Mouse (Mus musculus): ENCODE measurements around the gene Dusp27. TPM values are rescaled to one million over a fixed set of nuclear protein-coding genes. Genes with fewer than 3 reads are reported as not detected.

Gene Dusp27
- 0.54 and 1.00 TPM in 2 replicates for total RNA-seq (2014; rRNA removed)
- 0.45 and 0.48 TPM in 2 replicates for polyA plus RNA-seq (2015; fragmentation: Nextera tagmentation; extraction: Ambion mirVana)

GRCm38 (mm10) chr1:166127719-166128118, at the start of gene Dusp27:
Gene Dusp27 (minus strand): TSS chr1:166127922.
- no peak within 1 kb of the TSS for H3K4me2 ChIP-seq (ENCODE audit: low read depth)
- no peak within 1 kb of the TSS for H3K9ac ChIP-seq
- H3K4me3 ChIP-seq (ENCODE audit: low read depth, low read length) = no peak within 1 kb of the TSS
- H3K27me3 ChIP-seq (ENCODE audit: insufficient read depth, low read length) = no peaks in the 10 kb centered on the region
- DNase-seq (no peak), ATAC-seq (no peak)
- WGBS = 52% methylated on average over 4 of the region's 4 CpGs
- H3K9me3 ChIP-seq (ENCODE audit: low read length) = no peaks in the 10 kb centered on the region
- no peaks in the 10 kb centered on the region for H3K4me1 ChIP-seq (ENCODE audit: insufficient read depth)
- no peak within 1 kb of the TSS for H3K27ac ChIP-seq (ENCODE audit: low read depth, low read length)
- TF ChIP-seq CTCF (IDR thresholded peaks at IDR 0.05; ENCODE audit: low read depth) = no peak
- no peaks in the 10 kb centered on the region for H3K36me3 ChIP-seq (ENCODE audit: insufficient read depth)

DNA sequence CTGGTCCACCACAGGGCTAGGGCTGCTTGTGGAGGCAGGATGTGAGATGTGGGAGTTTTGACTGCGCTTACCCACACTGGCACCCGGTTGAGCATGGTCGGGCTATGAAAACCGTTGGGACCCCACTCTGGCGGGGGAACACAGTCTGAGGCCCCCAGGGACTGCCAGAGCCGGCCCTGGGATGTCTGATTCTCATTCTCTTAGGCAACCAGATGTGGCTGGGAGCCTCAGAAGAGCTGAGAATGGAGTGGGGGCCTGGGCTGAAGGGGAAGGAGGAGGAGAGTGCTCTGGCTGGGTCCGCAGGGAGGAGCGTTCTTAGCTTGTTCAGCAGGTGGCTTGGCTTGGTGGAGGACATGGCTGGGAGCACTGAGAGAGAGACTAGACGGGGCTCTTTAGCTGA, 45.9 kb upstream of the Dusp27 start:
- 81% methylated on average over 9 of the region's 9 CpGs for WGBS
- no peaks in the 10 kb centered on the region for H3K9me3 ChIP-seq (ENCODE audit: low read length)
- ATAC-seq (no peak), DNase-seq (no peak)
- H3K27ac ChIP-seq (ENCODE audit: low read depth, low read length) = no peak overlapping the region
- H3K27me3 ChIP-seq (ENCODE audit: insufficient read depth, low read length) = no peaks in the 10 kb centered on the region
- H3K4me2 ChIP-seq (ENCODE audit: low read depth) = no peak overlapping the region
- no peaks in the 10 kb centered on the region for H3K36me3 ChIP-seq (ENCODE audit: insufficient read depth)
- no peak overlapping the region for H3K4me3 ChIP-seq (ENCODE audit: low read depth, low read length)
- no peaks in the 10 kb centered on the region for H3K4me1 ChIP-seq (ENCODE audit: insufficient read depth)
- H3K9ac ChIP-seq = no peak overlapping the region
- TF ChIP-seq CTCF (IDR thresholded peaks at IDR 0.05; ENCODE audit: low read depth) = no peak

DNA sequence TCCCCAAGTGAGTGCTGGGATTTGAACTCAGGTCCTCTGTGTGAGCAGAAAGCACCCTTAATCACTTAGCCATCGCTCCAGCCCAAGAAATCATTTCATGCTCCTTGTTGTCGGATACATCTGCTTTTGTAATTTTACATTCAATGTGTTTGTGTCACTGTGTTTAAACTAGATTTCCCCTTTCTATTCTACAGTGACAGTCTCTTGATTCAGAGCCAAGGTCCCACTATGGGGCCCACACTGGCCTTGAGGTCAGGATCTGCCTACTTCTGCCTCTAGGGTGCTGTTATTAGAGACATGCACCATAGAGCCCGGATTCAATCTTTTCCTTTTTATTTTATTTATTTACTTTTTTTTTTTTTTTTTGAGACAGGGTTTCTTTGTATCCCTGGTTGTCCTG, 45.3 kb upstream of the Dusp27 start:
- no peak for TF ChIP-seq CTCF (IDR thresholded peaks at IDR 0.05; ENCODE audit: low read depth)
- ATAC-seq = no peak
- H3K27ac ChIP-seq (ENCODE audit: low read depth, low read length) = no peak overlapping the region
- WGBS = 72% methylated on average over 3 of the region's 3 CpGs
- H3K9me3 ChIP-seq (ENCODE audit: low read length) = no peaks in the 10 kb centered on the region
- H3K9ac ChIP-seq = no peak overlapping the region
- H3K36me3 ChIP-seq (ENCODE audit: insufficient read depth) = no peaks in the 10 kb centered on the region
- no peak for DNase-seq
- no peaks in the 10 kb centered on the region for H3K27me3 ChIP-seq (ENCODE audit: insufficient read depth, low read length)
- no peak overlapping the region for H3K4me2 ChIP-seq (ENCODE audit: low read depth)
- H3K4me3 ChIP-seq (ENCODE audit: low read depth, low read length) = no peak overlapping the region
- no peaks in the 10 kb centered on the region for H3K4me1 ChIP-seq (ENCODE audit: insufficient read depth)

- TF ChIP-seq CTCF (IDR thresholded peaks at IDR 0.05; ENCODE audit: low read depth) = no peak
- 93% methylated on average over 12 of the region's 12 CpGs for WGBS
- H3K9me3 ChIP-seq (ENCODE audit: low read length) = no peaks in the 10 kb centered on the region
- H3K27ac ChIP-seq (ENCODE audit: low read depth, low read length) = no peak overlapping the region
- H3K27me3 ChIP-seq (ENCODE audit: insufficient read depth, low read length) = no peaks in the 10 kb centered on the region
- H3K36me3 ChIP-seq (ENCODE audit: insufficient read depth) = no peaks in the 10 kb centered on the region
- no peak overlapping the region for H3K4me2 ChIP-seq (ENCODE audit: low read depth)
- DNase-seq (no peak), ATAC-seq (no peak)
- H3K9ac ChIP-seq = no peak overlapping the region
- no peaks in the 10 kb centered on the region for H3K4me1 ChIP-seq (ENCODE audit: insufficient read depth)
- no peak overlapping the region for H3K4me3 ChIP-seq (ENCODE audit: low read depth, low read length)
Observed at GRCm38 (mm10) chr1:166170852-166171251, 43.1 kb upstream of the Dusp27 start.

- Histone ChIP-seq H3K4me2 (ENCODE audit: low read depth) (no peak overlapping the region), H3K27ac (ENCODE audit: low read depth, low read length) (no peak overlapping the region), H3K36me3 (ENCODE audit: insufficient read depth) (no peaks in the 10 kb centered on the region), H3K9ac (no peak overlapping the region), H3K4me1 (ENCODE audit: insufficient read depth) (no peaks in the 10 kb centered on the region), H3K27me3 (ENCODE audit: insufficient read depth, low read length) (no peaks in the 10 kb centered on the region), H3K4me3 (ENCODE audit: low read depth, low read length) (no peak overlapping the region), H3K9me3 (ENCODE audit: low read length) (no peaks in the 10 kb centered on the region)
- no peak for ATAC-seq
- no peak for DNase-seq
- no peak for TF ChIP-seq CTCF (IDR thresholded peaks at IDR 0.05; ENCODE audit: low read depth)
- WGBS = 93% methylated on average over 7 of the region's 7 CpGs
Observed at GRCm38 (mm10) chr1:166169713-166170112, 42.0 kb upstream of the Dusp27 start.

DNA sequence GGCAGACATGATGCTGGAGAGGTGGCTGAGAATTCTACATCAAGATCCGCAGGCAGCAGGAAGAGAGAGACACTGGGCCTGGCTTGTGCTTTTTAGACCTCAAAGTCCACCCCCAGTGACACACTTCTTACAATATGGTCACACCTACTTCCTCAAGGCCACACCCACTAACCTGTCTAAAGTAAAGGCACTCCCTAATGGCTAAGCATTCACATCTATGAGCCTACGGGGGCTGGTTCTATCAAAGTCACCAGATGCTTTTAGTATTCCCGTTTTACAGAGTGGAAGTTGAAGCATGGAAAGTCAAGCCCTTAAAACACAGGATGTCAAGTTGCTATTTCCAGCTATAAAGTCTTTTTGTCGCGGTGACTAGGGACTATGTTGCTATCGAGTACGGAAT, 40.3 kb upstream of the Dusp27 start:
- no peak for DNase-seq
- Histone ChIP-seq H3K9ac (no peak overlapping the region), H3K27ac (ENCODE audit: low read depth, low read length) (no peak overlapping the region), H3K27me3 (ENCODE audit: insufficient read depth, low read length) (no peaks in the 10 kb centered on the region), H3K4me2 (ENCODE audit: low read depth) (no peak overlapping the region), H3K4me3 (ENCODE audit: low read depth, low read length) (no peak overlapping the region), H3K4me1 (ENCODE audit: insufficient read depth) (no peaks in the 10 kb centered on the region), H3K9me3 (ENCODE audit: low read length) (no peaks in the 10 kb centered on the region), H3K36me3 (ENCODE audit: insufficient read depth) (no peaks in the 10 kb centered on the region)
- 93% methylated on average over 7 of the region's 7 CpGs for WGBS
- TF ChIP-seq CTCF (IDR thresholded peaks at IDR 0.05; ENCODE audit: low read depth) = no peak
- no peak for ATAC-seq

- Histone ChIP-seq H3K27ac (ENCODE audit: low read depth, low read length) (no peak overlapping the region), H3K4me1 (ENCODE audit: insufficient read depth) (no peaks in the 10 kb centered on the region), H3K9me3 (ENCODE audit: low read length) (no peaks in the 10 kb centered on the region), H3K27me3 (ENCODE audit: insufficient read depth, low read length) (no peaks in the 10 kb centered on the region), H3K4me3 (ENCODE audit: low read depth, low read length) (no peak overlapping the region), H3K36me3 (ENCODE audit: insufficient read depth) (no peaks in the 10 kb centered on the region), H3K4me2 (ENCODE audit: low read depth) (no peak overlapping the region), H3K9ac (no peak overlapping the region)
- TF ChIP-seq CTCF (IDR thresholded peaks at IDR 0.05; ENCODE audit: low read depth) = no peak
- DNase-seq (no peak), ATAC-seq (no peak)
- WGBS = 55% methylated on average over 4 of the region's 4 CpGs
Observed at GRCm38 (mm10) chr1:166167405-166167804, 39.7 kb upstream of the Dusp27 start.

- Histone ChIP-seq H3K4me2 (ENCODE audit: low read depth) (no peak overlapping the region), H3K27me3 (ENCODE audit: insufficient read depth, low read length) (peaks cover 3% of the 10 kb centered on the region; the same call in 1 of the 2 replicates)
Observed at GRCm38 (mm10) chr1:166165159-166165558, 37.4 kb upstream of the Dusp27 start.

More at GRCm38 (mm10) chr1:166165159-166165558, 37.4 kb upstream of the Dusp27 start:
- no peak for TF ChIP-seq CTCF (IDR thresholded peaks at IDR 0.05; ENCODE audit: low read depth)
- Histone ChIP-seq H3K4me1 (ENCODE audit: insufficient read depth) (no peaks in the 10 kb centered on the region), H3K4me3 (ENCODE audit: low read depth, low read length) (no peak overlapping the region), H3K36me3 (ENCODE audit: insufficient read depth) (no peaks in the 10 kb centered on the region), H3K9me3 (ENCODE audit: low read length) (no peaks in the 10 kb centered on the region), H3K27ac (ENCODE audit: low read depth, low read length) (no peak overlapping the region), H3K9ac (no peak overlapping the region)
- ATAC-seq (no peak), DNase-seq (no peak)
- WGBS = 95% methylated on average over 9 of the region's 9 CpGs

Data from forebrain, postnatal 0 days (tissue).